Comparison of ENCODE assay signal across 14 mouse cellular contexts in the genomic region with DNA sequence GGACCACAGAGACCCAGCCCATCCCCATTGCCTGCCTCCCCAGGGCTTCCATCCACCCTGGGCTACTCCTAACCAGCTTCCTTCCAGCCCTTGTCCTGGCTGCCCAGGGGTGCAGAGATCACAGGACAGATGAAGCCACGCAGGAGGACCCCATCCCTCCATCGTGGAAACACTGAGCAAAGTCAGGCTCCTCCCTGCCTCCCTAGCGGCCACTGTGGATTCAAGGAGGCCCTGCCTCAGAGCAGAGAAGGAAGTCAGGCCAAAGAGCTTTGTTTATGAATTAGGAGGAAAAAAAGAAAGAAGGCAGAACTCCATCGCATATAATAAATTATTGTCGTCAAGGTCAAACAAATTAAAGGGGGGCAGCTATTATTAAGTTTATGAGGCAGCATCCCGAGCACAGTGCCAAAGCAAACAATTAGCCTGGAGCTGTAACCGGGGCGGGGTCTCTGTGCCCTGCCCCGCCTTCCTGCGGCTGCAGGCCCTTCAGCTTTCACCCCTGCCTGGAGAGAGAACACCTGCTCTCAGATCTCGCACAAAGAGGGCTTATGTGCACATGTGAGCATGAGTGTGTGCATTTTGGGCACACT. TPM values are rescaled to one million over a fixed set of nuclear protein-coding genes. Genes with fewer than 3 reads are reported as not detected.
A peak's percentile ranks its signal among the peaks of the same experiment; 100 is the strongest.
DNase-seq lines count a peak whose midpoint lies in the region; ATAC-seq and TF ChIP-seq lines count a peak whose summit lies in the region.
"Had no signal": no experiment of that assay in that cellular context is flagged by ENCODE, and none has a peak within 500 bp of the region (broad histone marks: within the 10 kb centered on the region; RNA-seq: fewer than 3 reads in every experiment).

No protein-coding gene starts in this region.

- no peak overlapping the region for H3K4me3 ChIP-seq in gastrocnemius, adult 2 months
- H3K4me3 ChIP-seq in neural tube, embryonic 12.5 days = no peak overlapping the region
- no peak overlapping the region for H3K4me3 ChIP-seq in neural tube, embryonic 15.5 days (replicated peaks)
- no peak overlapping the region for H3K4me3 ChIP-seq in limb, embryonic 13.5 days
- no peak overlapping the region for H3K4me3 ChIP-seq in stomach, embryonic 15.5 days (replicated peaks)
- H3K4me3 ChIP-seq: liver, embryonic 15.5 days had no signal

- H3K4me1 ChIP-seq in neural tube, embryonic 12.5 days = peaks cover 26% of the 10 kb centered on the region
- H3K4me1 ChIP-seq in neural tube, embryonic 15.5 days = peaks cover 31% of the 10 kb centered on the region
- H3K4me1 ChIP-seq in limb, embryonic 13.5 days = peaks cover 35% of the 10 kb centered on the region
- peaks cover 23% of the 10 kb centered on the region for H3K4me1 ChIP-seq in stomach, embryonic 15.5 days
- H3K4me1 ChIP-seq: liver, embryonic 15.5 days had no signal

- intact Hi-C loops in gastrocnemius, adult 2 months (cut with DNase I) = no loop called here

- H3K9ac ChIP-seq in neural tube, embryonic 12.5 days = no peak overlapping the region; the same call in 1 of the 2 replicates
- no peak overlapping the region for H3K9ac ChIP-seq in neural tube, embryonic 15.5 days (replicated peaks)
- H3K9ac ChIP-seq in limb, embryonic 13.5 days = peak overlapping the region; percentile 43; the same call in 1 of the 2 replicates
- H3K9ac ChIP-seq in stomach, embryonic 15.5 days = no peak overlapping the region
- H3K9ac ChIP-seq: liver, embryonic 15.5 days had no signal

- WGBS in neural tube, embryonic 12.5 days = 27% methylated on average over 11 of the region's 11 CpGs
- 16% methylated on average over 11 of the region's 11 CpGs for WGBS in neural tube, embryonic 15.5 days
- WGBS in limb, embryonic 13.5 days = 25% methylated on average over 11 of the region's 11 CpGs
- WGBS in stomach, embryonic 15.5 days = 8% methylated on average over 11 of the region's 11 CpGs

- peak overlapping the region; percentile 58 for H3K27ac ChIP-seq in gastrocnemius, adult 2 months
- no peak overlapping the region for H3K27ac ChIP-seq in neural tube, embryonic 12.5 days
- H3K27ac ChIP-seq in neural tube, embryonic 15.5 days (replicated peaks) = no peak overlapping the region
- peak overlapping the region; percentile 44; the same call in 1 of the 2 replicates for H3K27ac ChIP-seq in limb, embryonic 13.5 days
- H3K27ac ChIP-seq in stomach, embryonic 15.5 days = peak overlapping the region; percentile 61
- H3K27ac ChIP-seq: liver, embryonic 15.5 days had no signal

- H3K36me3 ChIP-seq in neural tube, embryonic 12.5 days = no peaks in the 10 kb centered on the region
- no peaks in the 10 kb centered on the region for H3K36me3 ChIP-seq in neural tube, embryonic 15.5 days
- H3K36me3 ChIP-seq in limb, embryonic 13.5 days = peaks cover 37% of the 10 kb centered on the region
- H3K36me3 ChIP-seq in stomach, embryonic 15.5 days = no peaks in the 10 kb centered on the region; the same call in 1 of the 2 replicates
- H3K36me3 ChIP-seq: liver, embryonic 15.5 days had no signal

- peak; percentile 26; the same call in 1 of the 2 replicates for ATAC-seq in neural tube, embryonic 12.5 days (ENCODE audit: low FRiP score, low read depth)
- ATAC-seq in neural tube, embryonic 15.5 days (ENCODE audit: low FRiP score) = no peak
- ATAC-seq in limb, embryonic 13.5 days (ENCODE audit: low FRiP score, low read depth) = no peak
- ATAC-seq in stomach, embryonic 15.5 days (ENCODE audit: insufficient read depth, low FRiP score, low read depth) = peak; percentile 70

- peaks cover 31% of the 10 kb centered on the region for H3K27me3 ChIP-seq in neural tube, embryonic 12.5 days (replicated peaks)
- peaks cover 31% of the 10 kb centered on the region; the same call in 1 of the 2 replicates for H3K27me3 ChIP-seq in neural tube, embryonic 15.5 days (replicated peaks)
- no peaks in the 10 kb centered on the region for H3K27me3 ChIP-seq in limb, embryonic 13.5 days
- H3K27me3 ChIP-seq in stomach, embryonic 15.5 days (replicated peaks) = peaks cover 4% of the 10 kb centered on the region; the same call in 1 of the 2 replicates
- H3K27me3 ChIP-seq: liver, embryonic 15.5 days had no signal

- no peak overlapping the region for H3K4me2 ChIP-seq in neural tube, embryonic 12.5 days (replicated peaks)
- no peak overlapping the region for H3K4me2 ChIP-seq in neural tube, embryonic 15.5 days
- no peak overlapping the region for H3K4me2 ChIP-seq in limb, embryonic 13.5 days (replicated peaks)
- no peak overlapping the region; the same call in 1 of the 2 replicates for H3K4me2 ChIP-seq in stomach, embryonic 15.5 days
- H3K4me2 ChIP-seq: liver, embryonic 15.5 days had no signal

- TF ChIP-seq CTCF in gastrocnemius, adult 2 months (IDR thresholded peaks at IDR 0.05) = no peak

- H3K9me3 ChIP-seq in neural tube, embryonic 12.5 days = no peaks in the 10 kb centered on the region
- H3K9me3 ChIP-seq in neural tube, embryonic 15.5 days (replicated peaks) = no peaks in the 10 kb centered on the region
- no peaks in the 10 kb centered on the region for H3K9me3 ChIP-seq in limb, embryonic 13.5 days
- H3K9me3 ChIP-seq in stomach, embryonic 15.5 days = no peaks in the 10 kb centered on the region
- H3K9me3 ChIP-seq: liver, embryonic 15.5 days had no signal

- DNase-seq in gastrocnemius, adult 2 months = no peak
- no peak for DNase-seq in gastrocnemius, postnatal 4 days (ENCODE audit: low spot score in 2 of 2)
- DNase-seq in c-Kit-positive CD71-positive TER-119-positive erythroid progenitor cells, embryonic 14.5 days (ENCODE audit: low spot score) = no peak
- no peak for DNase-seq in adrenal gland, adult 2 months
- DNase-seq: cerebellum, adult 11-12 months; heart, postnatal 14 days; layer of hippocampus, adult 9-11 months had no signal

RNA-seq across cellular contexts. Expression of gene B230104I21Rik, which starts 12.4 kb away (rescaled TPM):
- total RNA-seq in gastrocnemius, adult 2 months (2021) = not detected
- not detected for total RNA-seq in gastrocnemius, postnatal 4 days (2021)
- polyA plus RNA-seq in neural tube, embryonic 12.5 days (2016; fragmentation: Nextera tagmentation; extraction: Ambion mirVana) = not detected in 2 replicates
- not detected in 2 replicates for polyA plus RNA-seq in neural tube, embryonic 15.5 days (2015; fragmentation: Nextera tagmentation; extraction: Ambion mirVana)
- polyA plus RNA-seq in limb, embryonic 13.5 days (2015; fragmentation: Nextera tagmentation; extraction: Ambion mirVana) = not detected in 2 replicates
- not detected in 2 replicates for polyA plus RNA-seq in stomach, embryonic 15.5 days (2015; fragmentation: Nextera tagmentation; extraction: Ambion mirVana)
- not detected for total RNA-seq in adrenal gland, adult 2 months (2021)
- polyA plus RNA-seq in adrenal gland, adult 2 months (2012; rRNA removed) = not detected in 2 replicates
- total RNA-seq: gastrocnemius, adult 8-10 months; heart, postnatal 14 days; MEL had no signal
- polyA plus RNA-seq: liver, embryonic 15.5 days had no signal

RNA-seq across cellular contexts. Expression of gene Arhgef16, which starts 46.8 kb away (rescaled TPM):
- under 1 TPM; 0.17 to 0.23 TPM for total RNA-seq in gastrocnemius, adult 2 months (2021)
- 1 to 10 TPM; 1.6 to 1.9 TPM for total RNA-seq in gastrocnemius, postnatal 4 days (2021)
- polyA plus RNA-seq in neural tube, embryonic 12.5 days (2016; fragmentation: Nextera tagmentation; extraction: Ambion mirVana) = 1.8 TPM in 2 replicates
- 0.91 and 9.6 TPM in 2 replicates for polyA plus RNA-seq in neural tube, embryonic 15.5 days (2015; fragmentation: Nextera tagmentation; extraction: Ambion mirVana)
- polyA plus RNA-seq in limb, embryonic 13.5 days (2015; fragmentation: Nextera tagmentation; extraction: Ambion mirVana) = 4.5 and 4.6 TPM in 2 replicates
- 35.9 and 44.0 TPM in 2 replicates for polyA plus RNA-seq in stomach, embryonic 15.5 days (2015; fragmentation: Nextera tagmentation; extraction: Ambion mirVana)
- total RNA-seq in adrenal gland, adult 2 months (2021) = under 1 TPM; 0.46 to 0.59 TPM
- polyA plus RNA-seq in adrenal gland, adult 2 months (2012; rRNA removed) = 0.27 and 0.49 TPM in 2 replicates
- total RNA-seq: MEL had no signal

Comparison
In these comparisons a context has a peak if more than half of its experiments do, and no peak if none do; other contexts are left out.
1. ATAC-seq: peak in neural tube, embryonic 12.5 days (single experiment) and stomach, embryonic 15.5 days (single experiment); none in neural tube, embryonic 15.5 days (single experiment) and limb, embryonic 13.5 days (single experiment).
2. H3K27ac ChIP-seq: peak in gastrocnemius, adult 2 months (single experiment), limb, embryonic 13.5 days (single experiment) and stomach, embryonic 15.5 days (single experiment); none in neural tube, embryonic 12.5 days (single experiment) and neural tube, embryonic 15.5 days (single experiment).